Mouse (Mus musculus) limb, embryonic 11.5 days (tissue): Measurements from ENCODE around the gene Zfp628. TPM values are rescaled to one million over a fixed set of nuclear protein-coding genes. Genes with fewer than 3 reads are reported as not detected.
A peak's percentile ranks its signal among the peaks of the same experiment; 100 is the strongest.

Source experiments
- ATAC-seq: fragments of 200-750 bp; cut with Nextera tagmentation; 2 replicates; pipeline ENCODE4 v1.8.0; 2017; ENCODE audit warnings: low read depth; ENCODE audit not compliant: insufficient number of reproducible peaks, low FRiP score, low TSS enrichment
- DNase-seq: peaks from one replicate; pipeline ENCODE4 v3.0.0-alpha.2; 2015; ENCODE audit warnings: low spot score
- H3K27ac ChIP-seq: fragments of 300-500 bp; sonication (generic); replicated peaks from 2 replicates; pipeline ENCODE4 v1.5.1; 2014; ENCODE audit warnings: low read depth, mild to moderate bottlenecking, low read length
- H3K27me3 ChIP-seq: fragments of 300-500 bp; sonication (generic); 2 replicates; pipeline ENCODE4 v1.6.1; 2014; ENCODE audit warnings: mild to moderate bottlenecking, low read length, mixed read lengths; ENCODE audit not compliant: control insufficient read depth, insufficient read depth
- H3K36me3 ChIP-seq: fragments of 300-500 bp; sonication (generic); 2 replicates; pipeline ENCODE4 v1.6.1; 2014; ENCODE audit warnings: mild to moderate bottlenecking, low read length, moderate library complexity, mixed read lengths; ENCODE audit not compliant: control insufficient read depth, insufficient read depth
- H3K4me1 ChIP-seq: fragments of 300-500 bp; sonication (generic); 2 replicates; pipeline ENCODE4 v1.6.1; 2014; ENCODE audit warnings: low read length, mixed read lengths; ENCODE audit not compliant: control insufficient read depth, insufficient read depth
- H3K4me2 ChIP-seq: fragments of 300-500 bp; sonication (generic); 2 replicates; pipeline ENCODE4 v1.6.1; 2014; ENCODE audit warnings: low read depth, mild to moderate bottlenecking, moderate library complexity; ENCODE audit not compliant: severe bottlenecking
- H3K4me3 ChIP-seq: fragments of 300-500 bp; sonication (generic); 2 replicates; pipeline ENCODE4 v1.5.1; 2014; ENCODE audit warnings: low read depth, low read length
- H3K9ac ChIP-seq: fragments of 300-500 bp; sonication (generic); 2 replicates; pipeline ENCODE4 v1.6.1; 2014; ENCODE audit warnings: mild to moderate bottlenecking, low read length
- H3K9me3 ChIP-seq: fragments of 300-500 bp; sonication (generic); 2 replicates; pipeline ENCODE4 v1.6.1; 2016; ENCODE audit warnings: low read length; ENCODE audit not compliant: control insufficient read depth
- WGBS: fragments of 180-500 bp; shearing (Covaris S2); extraction: QIAGEN DNeasy Blood & Tissue Kit; methylation state at CpG from one replicate; pipeline ENCODE4 v1.1.7; 2014; 5-methylcytosine and 5-hydroxymethylcytosine counted together
- polyA plus RNA-seq: library from polyadenylated mRNA; unstranded; fragments of >200 nt; fragmentation: Nextera tagmentation; extraction: Ambion mirVana; gene quantifications from 2 replicates; pipeline ENCODE4 v1.2.1, GENCODE M21; 2014

The Zfp628 gene
- polyA plus RNA-seq, 1 experiment from 2014 or later: 3.8 TPM

- Histone ChIP-seq H3K4me1 (no peaks in the 10 kb centered on the region), H3K9me3 (no peaks in the 10 kb centered on the region; the same call in 1 of the 2 replicates), H3K9ac (no peak overlapping the region), H3K4me2 (no peak overlapping the region), H3K27me3 (no peaks in the 10 kb centered on the region), H3K27ac (no peak overlapping the region), H3K4me3 (no peak overlapping the region), H3K36me3 (no peaks in the 10 kb centered on the region)
- ATAC-seq (no peak), DNase-seq (peak; percentile 78)
- 36% methylated on average over 2 of the region's 2 CpGs for WGBS
These were observed 23.4 kb downstream of the Zfp628 start for GRCm38 (mm10) chr7:4938456-4938855.

GRCm38 (mm10) chr7:4940068-4940479 lies 25.1 kb downstream of the Zfp628 start:
- Histone ChIP-seq H3K27me3 (no peaks in the 10 kb centered on the region), H3K9me3 (no peaks in the 10 kb centered on the region), H3K9ac (no peak overlapping the region), H3K4me2 (no peak overlapping the region), H3K27ac (no peak overlapping the region), H3K4me3 (no peak overlapping the region), H3K36me3 (no peaks in the 10 kb centered on the region), H3K4me1 (no peaks in the 10 kb centered on the region)
- WGBS: 16% methylated on average over 9 of the region's 9 CpGs
- no peak for ATAC-seq
- peak; percentile 90 for DNase-seq

GRCm38 (mm10) chr7:4942673-4943072 lies 27.7 kb downstream of the Zfp628 start:
- H3K27ac ChIP-seq: no peak overlapping the region
- no peak overlapping the region for H3K4me3 ChIP-seq
- H3K27me3 ChIP-seq: no peaks in the 10 kb centered on the region

GRCm38 (mm10) chr7:4943223-4943815 lies 28.3 kb downstream of the Zfp628 start:
- WGBS: 19% methylated on average over 15 of the region's 15 CpGs
- Histone ChIP-seq H3K27me3 (no peaks in the 10 kb centered on the region), H3K4me3 (0 out of 2 replicates have a peak overlapping the region, but pooled peaks have one; percentile 5), H3K27ac (no peak overlapping the region), H3K36me3 (no peaks in the 10 kb centered on the region), H3K4me1 (no peaks in the 10 kb centered on the region), H3K9ac (peak overlapping the region; percentile 18; the same call in 1 of the 2 replicates), H3K9me3 (no peaks in the 10 kb centered on the region), H3K4me2 (peak overlapping the region; percentile 31; the same call in 1 of the 2 replicates)
- peak; percentile 96 for DNase-seq
- peak; percentile 77 for ATAC-seq

More at GRCm38 (mm10) chr7:4942673-4943072, 27.7 kb downstream of the Zfp628 start:
- Histone ChIP-seq H3K4me2 (no peak overlapping the region), H3K9me3 (no peaks in the 10 kb centered on the region), H3K9ac (no peak overlapping the region), H3K4me1 (no peaks in the 10 kb centered on the region), H3K36me3 (no peaks in the 10 kb centered on the region)
- ATAC-seq (no peak), DNase-seq (no peak)
- 54% methylated on average over 5 of the region's 5 CpGs for WGBS

- Histone ChIP-seq H3K36me3 (no peaks in the 10 kb centered on the region), H3K9me3 (no peaks in the 10 kb centered on the region), H3K27ac (no peak overlapping the region), H3K27me3 (no peaks in the 10 kb centered on the region), H3K9ac (no peak overlapping the region), H3K4me3 (no peak overlapping the region), H3K4me1 (no peaks in the 10 kb centered on the region), H3K4me2 (no peak overlapping the region)
- no peak for DNase-seq
- 24% methylated on average over 2 of the region's 2 CpGs for WGBS
- no peak for ATAC-seq
These were observed 32.8 kb downstream of the Zfp628 start for GRCm38 (mm10) chr7:4947855-4948254.

GRCm38 (mm10) chr7:4948386-4948785 lies 33.4 kb downstream of the Zfp628 start:
- H3K27me3 ChIP-seq: no peaks in the 10 kb centered on the region
- no peak overlapping the region for H3K9ac ChIP-seq
- H3K36me3 ChIP-seq: no peaks in the 10 kb centered on the region
- no peak overlapping the region for H3K4me3 ChIP-seq
- no peak for ATAC-seq
- no peak overlapping the region for H3K27ac ChIP-seq
- DNase-seq: no peak
- no peak overlapping the region for H3K4me2 ChIP-seq
- no peaks in the 10 kb centered on the region for H3K9me3 ChIP-seq
- 59% methylated on average over 6 of the region's 6 CpGs for WGBS
- no peaks in the 10 kb centered on the region for H3K4me1 ChIP-seq

- H3K36me3 ChIP-seq: no peaks in the 10 kb centered on the region
- H3K27me3 ChIP-seq: no peaks in the 10 kb centered on the region
- 0 out of 2 replicates have a peak overlapping the region, but pooled peaks have one; percentile 2 for H3K4me2 ChIP-seq
- no peak for DNase-seq
- WGBS: 88% methylated on average over 19 of the region's 19 CpGs
- no peak for ATAC-seq
- H3K4me1 ChIP-seq: no peaks in the 10 kb centered on the region
- no peak overlapping the region for H3K27ac ChIP-seq
- H3K9me3 ChIP-seq: no peaks in the 10 kb centered on the region
- H3K9ac ChIP-seq: no peak overlapping the region
- H3K4me3 ChIP-seq: no peak overlapping the region
These were observed 35.7 kb downstream of the Zfp628 start for GRCm38 (mm10) chr7:4950561-4951342.

- no peaks in the 10 kb centered on the region for H3K27me3 ChIP-seq
- no peaks in the 10 kb centered on the region for H3K4me1 ChIP-seq
- H3K4me2 ChIP-seq: no peak overlapping the region
- no peak overlapping the region for H3K4me3 ChIP-seq
- H3K36me3 ChIP-seq: no peaks in the 10 kb centered on the region
- no peak overlapping the region for H3K9ac ChIP-seq
- H3K27ac ChIP-seq: no peak overlapping the region
- DNase-seq: no peak
- 19% methylated on average over 10 of the region's 10 CpGs for WGBS
- ATAC-seq: no peak
- H3K9me3 ChIP-seq: no peaks in the 10 kb centered on the region; the same call in 1 of the 2 replicates
These were observed 38.9 kb downstream of the Zfp628 start for GRCm38 (mm10) chr7:4953815-4954445.
